Mouse (Mus musculus) MEL (cell line): ENCODE measurements around the gene Tsr1. TPM values are rescaled to one million over a fixed set of nuclear protein-coding genes. Genes with fewer than 3 reads are reported as not detected.

Experiments used
- DNase-seq: peaks from one replicate; pipeline ENCODE4 v3.0.0; 2011; ENCODE audit warnings: low read depth, low spot score
- H3K27ac ChIP-seq: 2 replicates; pipeline ENCODE4 v1.5.1; 2012; ENCODE audit warnings: low read depth, mild to moderate bottlenecking, control low read depth, low read length, moderate library complexity; ENCODE audit not compliant: control insufficient read depth
- H3K27me3 ChIP-seq, 2 experiments: fragments of 150-350 bp in 1 of 2; sonication (generic) in 1 of 2; 2 replicates each; pipeline ENCODE4 v1.6.1; 2012; ENCODE audit warnings: low read length in 2 of 2, mild to moderate bottlenecking in 2 of 2, improper control_type of control experiment in 1 of 2, moderate library complexity in 1 of 2; ENCODE audit not compliant: insufficient read depth in 2 of 2, control insufficient read depth in 1 of 2
- H3K36me3 ChIP-seq, 2 experiments: 2 replicates each; pipeline ENCODE4 v1.6.1; 2012 to 2014; ENCODE audit warnings: low read length in 2 of 2, improper control_type of control experiment in 1 of 2, inconsistent platforms in 1 of 2, mild to moderate bottlenecking in 1 of 2; ENCODE audit not compliant: insufficient read depth in 2 of 2, control insufficient read depth in 1 of 2
- H3K4me1 ChIP-seq, 2 experiments: fragments of 150-350 bp in 1 of 2; sonication (generic) in 1 of 2; 2 replicates each; pipeline ENCODE4 v1.6.1; 2012; ENCODE audit warnings: low read length in 2 of 2, improper control_type of control experiment in 1 of 2, mild to moderate bottlenecking in 1 of 2; ENCODE audit not compliant: insufficient read depth in 2 of 2, control insufficient read depth in 1 of 2
- H3K4me3 ChIP-seq, 2 experiments: fragments of 150-350 bp in 1 of 2; sonication (generic) in 1 of 2; 2 replicates each; pipeline ENCODE4 v1.5.1; 2012; ENCODE audit warnings: low read depth in 2 of 2, low read length in 2 of 2, mild to moderate bottlenecking in 2 of 2, moderate library complexity in 2 of 2, control low read depth in 1 of 2, improper control_type of control experiment in 1 of 2; ENCODE audit not compliant: control insufficient read depth in 1 of 2, insufficient read depth in 1 of 2
- H3K79me2 ChIP-seq: 2 replicates; pipeline ENCODE4 v1.6.1; 2012; ENCODE audit warnings: mild to moderate bottlenecking, low read length, moderate library complexity; ENCODE audit not compliant: control insufficient read depth, poor library complexity, insufficient read depth
- H3K9ac ChIP-seq: 2 replicates; pipeline ENCODE4 v1.6.1; 2012; ENCODE audit warnings: low read depth, mild to moderate bottlenecking, control low read depth, low read length, moderate library complexity; ENCODE audit not compliant: control insufficient read depth, poor library complexity, severe bottlenecking
- H3K9me3 ChIP-seq: fragments of 150-350 bp; sonication (generic); replicated peaks from 2 replicates; pipeline ENCODE4 v1.6.1; 2012; ENCODE audit warnings: mild to moderate bottlenecking, low read length, improper control_type of control experiment, moderate library complexity; ENCODE audit not compliant: insufficient read depth
- BHLHE40 ChIP-seq: IDR thresholded peaks from 2 replicates; pipeline ENCODE4 v1.6.1; 2012; ENCODE audit warnings: low read depth, mild to moderate bottlenecking, inconsistent platforms, low read length, improper control_type of control experiment, borderline replicate concordance
- CHD1 ChIP-seq: IDR thresholded peaks from 2 replicates; pipeline ENCODE4 v1.6.1; 2012; ENCODE audit warnings: low read depth, mild to moderate bottlenecking, inconsistent platforms, low read length, improper control_type of control experiment
- CHD2 ChIP-seq: IDR thresholded peaks from 2 replicates; pipeline ENCODE4 v1.6.1; 2011; ENCODE audit warnings: low read length, improper control_type of control experiment
- CTCF ChIP-seq, 3 experiments: IDR thresholded peaks in 2 of 3; conservative IDR thresholded peaks in 1 of 3; 2 replicates each; pipeline ENCODE4 v1.5.1; 2011 to 2012; ENCODE audit warnings: low read length in 3 of 3, low read depth in 2 of 3, mild to moderate bottlenecking in 2 of 3, improper control_type of control experiment in 1 of 3, inconsistent platforms in 1 of 3, mixed read lengths in 1 of 3, moderate library complexity in 1 of 3; ENCODE audit not compliant: control insufficient read depth in 1 of 3, insufficient read depth in 1 of 3, poor library complexity in 1 of 3, severe bottlenecking in 1 of 3
- E2F4 ChIP-seq: IDR thresholded peaks from 2 replicates; pipeline ENCODE4 v1.6.1; 2011; ENCODE audit warnings: low read depth, low read length, improper control_type of control experiment, borderline replicate concordance
- ELF1 ChIP-seq: IDR thresholded peaks from 2 replicates; pipeline ENCODE4 v1.6.1; 2014; ENCODE audit warnings: low read depth, mild to moderate bottlenecking, inconsistent platforms, low read length, improper control_type of control experiment, moderate library complexity
- EP300 ChIP-seq, 2 experiments: IDR thresholded peaks; 2 replicates each; pipeline ENCODE4 v1.6.1; 2011; ENCODE audit warnings: improper control_type of control experiment in 2 of 2, low read length in 2 of 2, low read depth in 1 of 2, mild to moderate bottlenecking in 1 of 2
- ETS1 ChIP-seq: IDR thresholded peaks from 2 replicates; pipeline ENCODE4 v1.6.1; 2012; ENCODE audit warnings: low read depth, mild to moderate bottlenecking, inconsistent platforms, low read length, improper control_type of control experiment, moderate library complexity
- GABPA ChIP-seq: IDR thresholded peaks from 2 replicates; pipeline ENCODE4 v1.6.1; 2012; ENCODE audit warnings: low read depth, mild to moderate bottlenecking, inconsistent platforms, low read length, improper control_type of control experiment, moderate library complexity
- GATA1 ChIP-seq: IDR thresholded peaks from 2 replicates; pipeline ENCODE4 v1.6.1; 2011; ENCODE audit warnings: low read depth, low read length, improper control_type of control experiment
- JUND ChIP-seq: IDR thresholded peaks from 2 replicates; pipeline ENCODE4 v1.6.1; 2011; ENCODE audit warnings: low read depth, mild to moderate bottlenecking, improper control_type of control experiment, low read length
- KAT2A ChIP-seq: conservative IDR thresholded peaks from 2 replicates; pipeline ENCODE4 v1.6.1; 2012; ENCODE audit warnings: low read depth, low read length, improper control_type of control experiment, inconsistent platforms
- MAFK ChIP-seq: IDR thresholded peaks from 2 replicates; pipeline ENCODE4 v1.6.1; 2011; ENCODE audit warnings: low read depth, mild to moderate bottlenecking, low read length, improper control_type of control experiment, borderline replicate concordance
- MAX ChIP-seq: IDR thresholded peaks from 2 replicates; pipeline ENCODE4 v1.6.1; 2011; ENCODE audit warnings: low read length, improper control_type of control experiment
- MEF2A ChIP-seq: IDR thresholded peaks from 2 replicates; pipeline ENCODE4 v1.6.1; 2014; ENCODE audit warnings: low read depth, mild to moderate bottlenecking, inconsistent platforms, low read length, improper control_type of control experiment; ENCODE audit not compliant: poor library complexity, insufficient replicate concordance, severe bottlenecking; ENCODE audit errors: extremely low read depth
- MXI1 ChIP-seq: IDR thresholded peaks from 2 replicates; pipeline ENCODE4 v1.6.1; 2011; ENCODE audit warnings: mild to moderate bottlenecking, low read depth, low read length, improper control_type of control experiment
- MYB ChIP-seq: IDR thresholded peaks from 2 replicates; pipeline ENCODE4 v1.6.1; 2011; ENCODE audit warnings: mild to moderate bottlenecking, low read depth, low read length, improper control_type of control experiment
- NELFE ChIP-seq: IDR thresholded peaks from 2 replicates; pipeline ENCODE4 v1.6.1; 2011; ENCODE audit warnings: low read depth, low read length, improper control_type of control experiment
- NRF1 ChIP-seq: IDR thresholded peaks from 2 replicates; pipeline ENCODE4 v1.6.1; 2014; ENCODE audit warnings: low read depth, mild to moderate bottlenecking, inconsistent platforms, low read length, improper control_type of control experiment, moderate library complexity; ENCODE audit not compliant: poor library complexity, insufficient read depth, severe bottlenecking
- POLR2A ChIP-seq, 2 experiments: IDR thresholded peaks; 2 replicates each; pipeline ENCODE4 v1.6.1; 2011 to 2012; ENCODE audit warnings: low read length in 2 of 2, mild to moderate bottlenecking in 2 of 2, control low read depth in 1 of 2, improper control_type of control experiment in 1 of 2, low read depth in 1 of 2, moderate library complexity in 1 of 2; ENCODE audit not compliant: control insufficient read depth in 1 of 2, insufficient read depth in 1 of 2, poor library complexity in 1 of 2
- POLR2AphosphoS2 ChIP-seq: IDR thresholded peaks from 2 replicates; pipeline ENCODE4 v1.6.1; 2011; ENCODE audit warnings: low read length, improper control_type of control experiment
- POLR2AphosphoS5 ChIP-seq: IDR thresholded peaks from 2 replicates; pipeline ENCODE4 v1.6.1; 2012; ENCODE audit warnings: low read depth, borderline replicate concordance, mild to moderate bottlenecking, inconsistent platforms, low read length, moderate library complexity, mixed read lengths
- SIN3A ChIP-seq: IDR thresholded peaks from 2 replicates; pipeline ENCODE4 v1.6.1; 2012; ENCODE audit warnings: low read length, improper control_type of control experiment, inconsistent platforms
- SMC3 ChIP-seq: IDR thresholded peaks from 2 replicates; pipeline ENCODE4 v1.6.1; 2011; ENCODE audit warnings: low read depth, low read length, improper control_type of control experiment
- TAL1 ChIP-seq: IDR thresholded peaks from 2 replicates; pipeline ENCODE4 v1.6.1; 2012; ENCODE audit warnings: mild to moderate bottlenecking, inconsistent platforms, low read length, moderate library complexity, mixed read lengths
- TBP ChIP-seq: IDR thresholded peaks from 2 replicates; pipeline ENCODE4 v1.8.0; 2011; ENCODE audit warnings: low read depth, low read length, improper control_type of control experiment
- TCF12 ChIP-seq: IDR thresholded peaks from 2 replicates; pipeline ENCODE4 v1.6.1; 2014; ENCODE audit warnings: low read depth, mild to moderate bottlenecking, inconsistent platforms, low read length, improper control_type of control experiment, moderate library complexity
- UBTF ChIP-seq: IDR thresholded peaks from 2 replicates; pipeline ENCODE4 v1.6.1; 2012; ENCODE audit warnings: low read depth, mild to moderate bottlenecking, inconsistent platforms, low read length, improper control_type of control experiment, moderate library complexity, borderline replicate concordance; ENCODE audit not compliant: insufficient read depth
- USF1 ChIP-seq: IDR thresholded peaks from 2 replicates; pipeline ENCODE4 v1.6.1; 2014; ENCODE audit warnings: low read depth, mild to moderate bottlenecking, inconsistent platforms, low read length, improper control_type of control experiment, moderate library complexity
- ZC3H11A ChIP-seq: IDR thresholded peaks from 2 replicates; pipeline ENCODE4 v1.6.1; 2012; ENCODE audit warnings: low read depth, mild to moderate bottlenecking, inconsistent platforms, low read length, improper control_type of control experiment
- ZKSCAN1 ChIP-seq: IDR thresholded peaks from 2 replicates; pipeline ENCODE4 v1.6.1; 2012; ENCODE audit warnings: low read depth, mild to moderate bottlenecking, inconsistent platforms, low read length, improper control_type of control experiment, moderate library complexity
- polyA plus RNA-seq, 2 experiments: library from polyadenylated mRNA; stranded (reverse) in 1 of 2; unstranded in 1 of 2; fragments of >175 nt in 1 of 2; fragments of >200 nt in 1 of 2; gene quantifications; 2 replicates each; pipeline versions ENCODE4 v1.2.1 to v1.2.4; 2012; ENCODE audit warnings: low replicate concordance in 2 of 2, low read depth in 1 of 2; ENCODE audit not compliant: insufficient read length in 2 of 2, insufficient read depth in 1 of 2, missing spikeins in 1 of 2
- total RNA-seq: library from RNA; depleted of rRNA; stranded (reverse); fragments of 300-350 nt; gene quantifications from 2 replicates; pipeline ENCODE4 v1.2.3, GENCODE M21; 2012

Gene Tsr1
- total and polyA plus RNA-seq, 3 experiments: 123 to 178 (median 129) TPM

GRCm38 (mm10) chr11:74919249-74919648, 21.4 kb downstream of the Tsr1 start:
- no peak for TF ChIP-seq SMC3
- TF ChIP-seq USF1: no peak
- TF ChIP-seq POLR2AphosphoS5: no peak
- no peak for TF ChIP-seq CHD1
- H3K9me3 ChIP-seq: no peaks in the 10 kb centered on the region
- H3K36me3 ChIP-seq: peaks cover 5 to 8% of the 10 kb centered on the region in 2 experiments

GRCm38 (mm10) chr11:74924149-74924548, 26.3 kb downstream of the Tsr1 start:
- Histone ChIP-seq H3K4me1 (peaks cover 9 to 10% of the 10 kb centered on the region in 2 experiments), H3K27me3 (no peaks in the 10 kb centered on the region), H3K36me3 (peaks cover 3 to 25% of the 10 kb centered on the region in 2 experiments), H3K9me3 (no peaks in the 10 kb centered on the region), H3K27ac (no peak overlapping the region), H3K79me2 (peaks cover 27% of the 10 kb centered on the region), H3K9ac (no peak overlapping the region), H3K4me3 (no peak overlapping the region)
- peak; percentile 63 for DNase-seq
- TF ChIP-seq POLR2A (IDR thresholded peaks at IDR 0.05; ENCODE audit: control insufficient read depth in 1 of 2, insufficient read depth in 1 of 2, low read depth in 1 of 2, low read length in 2 of 2, poor library complexity in 1 of 2) (no peak), BHLHE40 (no peak), USF1 (peak; percentile 83), EP300 (IDR thresholded peaks at IDR 0.05; ENCODE audit: low read depth in 1 of 2, low read length in 2 of 2) (no peak), TAL1 (no peak), ZKSCAN1 (no peak), SMC3 (peak; percentile 41; the same call in 1 of the 2 replicates), NELFE (no peak), MXI1 (peak; percentile 79), UBTF (no peak), TBP (no peak), POLR2AphosphoS2 (no peak), KAT2A (no peak), E2F4 (no peak), SIN3A (no peak; the same call in 1 of the 2 replicates), CHD2 (no peak), GABPA (no peak), TCF12 (no peak), POLR2AphosphoS5 (no peak), NRF1 (no peak), MYB (no peak), ZC3H11A (0 out of 2 replicates have a peak, but pooled peaks have one; percentile 5), MAFK (no peak), ETS1 (no peak), JUND (no peak), GATA1 (no peak), MEF2A (no peak), ELF1 (no peak), CTCF (IDR thresholded peaks at IDR 0.05 in 2 of 3, conservative IDR thresholded peaks at IDR 0.05 in 1 of 3; ENCODE audit: control insufficient read depth in 1 of 3, insufficient read depth in 1 of 3, low read depth in 2 of 3, low read length in 3 of 3, poor library complexity in 1 of 3, severe bottlenecking in 1 of 3) (peak; percentile 38 to 63 (median 58)), MAX (peak; percentile 84)

More at GRCm38 (mm10) chr11:74919249-74919648, 21.4 kb downstream of the Tsr1 start:
- H3K27ac ChIP-seq: no peak overlapping the region
- H3K9ac ChIP-seq: no peak overlapping the region
- no peaks in the 10 kb centered on the region for H3K27me3 ChIP-seq
- H3K4me1 ChIP-seq: peaks cover 0 to 2% of the 10 kb centered on the region in 2 experiments; a peak in 1 of 4 replicates
- H3K79me2 ChIP-seq: peaks cover 1% of the 10 kb centered on the region; the same call in 1 of the 2 replicates
- H3K4me3 ChIP-seq: no peak overlapping the region
- DNase-seq: no peak
